Mouse (Mus musculus): ENCODE measurements around the gene Atrnl1. TPM values are rescaled to one million over a fixed set of nuclear protein-coding genes. Genes with fewer than 3 reads are reported as not detected.

Gene Atrnl1
- polyA plus RNA-seq, 1 experiment from 2014 or later, result 27.9 TPM

- ChIA-PET POLR2A (no interaction called here), CTCF (no interaction called here)
- in situ Hi-C loops (cut with MboI; ENCODE audit: low pct_unique_long_range_greater_than_20kb), result no loop called here
Observed at GRCm38 (mm10) chr19:58068114-58068513, 457.3 kb downstream of the Atrnl1 start.

DNA sequence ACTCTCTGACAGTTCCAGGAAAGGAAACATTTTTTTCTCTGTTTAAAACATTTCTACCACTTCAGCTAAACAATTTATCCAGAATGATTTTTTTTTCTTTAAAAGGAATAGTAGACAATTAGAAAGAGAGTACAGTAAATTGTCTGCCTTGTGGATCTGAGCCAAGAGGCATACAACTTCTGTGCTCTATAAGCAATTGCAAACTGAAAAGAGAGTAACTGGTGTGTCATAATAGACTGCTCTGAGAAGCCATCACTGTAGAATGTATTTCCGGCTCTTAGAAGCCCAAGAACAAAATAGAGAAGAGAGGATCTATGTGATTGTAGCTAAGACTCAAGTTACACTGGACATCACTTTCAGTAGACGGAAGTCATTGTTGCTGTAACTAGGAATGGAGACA lies 458.1 kb downstream of the Atrnl1 start:
- TF ChIP-seq CTCF (IDR thresholded peaks at IDR 0.05), result no peak
- in situ Hi-C loops (cut with MboI; ENCODE audit: low pct_unique_long_range_greater_than_20kb), result no loop called here
- ATAC-seq, result no peak
- no peak for DNase-seq (ENCODE audit: low read depth, low spot score)
- CTCF ChIA-PET, result no interaction called here
- POLR2A ChIA-PET, result no interaction called here
- no peaks in the 10 kb centered on the region for H3K27me3 ChIP-seq

More at GRCm38 (mm10) chr19:58068114-58068513, 457.3 kb downstream of the Atrnl1 start:
- no peaks in the 10 kb centered on the region for H3K27me3 ChIP-seq
- DNase-seq (ENCODE audit: low read depth, low spot score) (no peak), ATAC-seq (no peak)
- TF ChIP-seq CTCF (IDR thresholded peaks at IDR 0.05), result no peak

GRCm38 (mm10) chr19:58072404-58072803 lies 461.6 kb downstream of the Atrnl1 start:
- peak; percentile 34 for TF ChIP-seq CTCF (IDR thresholded peaks at IDR 0.05)
- ChIA-PET CTCF (interaction anchor here (1.5 kb wide), 1 partner anchor 43 kb away, joined by 3 read pairs; no protein-coding TSS in a partner anchor), POLR2A (no interaction called here)
- ATAC-seq (no peak), DNase-seq (ENCODE audit: low read depth, low spot score) (no peak)
- in situ Hi-C loops (cut with MboI; ENCODE audit: low pct_unique_long_range_greater_than_20kb), result no loop called here
- H3K27me3 ChIP-seq, result no peaks in the 10 kb centered on the region

GRCm38 (mm10) chr19:58072846-58073245 lies 462.0 kb downstream of the Atrnl1 start:
- DNase-seq (ENCODE audit: low read depth, low spot score) (no peak), ATAC-seq (no peak)
- H3K27me3 ChIP-seq, result no peaks in the 10 kb centered on the region
- CTCF ChIA-PET, result interaction anchor here (0.7 to 1.5 kb wide), 2 partner anchors 43 to 381 kb away, joined by 3 to 4 read pairs; no protein-coding TSS in a partner anchor
- in situ Hi-C loops (cut with MboI; ENCODE audit: low pct_unique_long_range_greater_than_20kb), result no loop called here
- no peak for TF ChIP-seq CTCF (IDR thresholded peaks at IDR 0.05)
- POLR2A ChIA-PET, result no interaction called here

GRCm38 (mm10) chr19:58075252-58075651 lies 464.4 kb downstream of the Atrnl1 start:
- no peak for DNase-seq (ENCODE audit: low read depth, low spot score)
- no peak for TF ChIP-seq CTCF (IDR thresholded peaks at IDR 0.05)
- CTCF ChIA-PET, result interaction anchor here (1.3 to 2.0 kb wide), 2 partner anchors 9 to 20 kb away, joined by 3 to 5 read pairs; no protein-coding TSS in a partner anchor
- no peaks in the 10 kb centered on the region for H3K27me3 ChIP-seq
- POLR2A ChIA-PET, result no interaction called here
- no peak for ATAC-seq
- in situ Hi-C loops (cut with MboI; ENCODE audit: low pct_unique_long_range_greater_than_20kb), result no loop called here

GRCm38 (mm10) chr19:58076961-58077371 lies 466.1 kb downstream of the Atrnl1 start:
- in situ Hi-C loops (cut with MboI; ENCODE audit: low pct_unique_long_range_greater_than_20kb), result no loop called here
- ATAC-seq (no peak), DNase-seq (ENCODE audit: low read depth, low spot score) (no peak)
- no peaks in the 10 kb centered on the region for H3K27me3 ChIP-seq
- POLR2A ChIA-PET, result no interaction called here
- CTCF ChIA-PET, result interaction anchor here (1.3 kb wide), 1 partner anchor 12 kb away, joined by 4 read pairs; no protein-coding TSS in a partner anchor
- no peak for TF ChIP-seq CTCF (IDR thresholded peaks at IDR 0.05)

GRCm38 (mm10) chr19:58077529-58078070 lies 466.8 kb downstream of the Atrnl1 start:
- no peak for DNase-seq (ENCODE audit: low read depth, low spot score)
- no peaks in the 10 kb centered on the region for H3K27me3 ChIP-seq
- in situ Hi-C loops (cut with MboI; ENCODE audit: low pct_unique_long_range_greater_than_20kb), result no loop called here
- POLR2A ChIA-PET, result interaction anchor here (0.7 kb wide), 1 partner anchor 198 kb away, joined by 3 read pairs; no protein-coding TSS in a partner anchor
- TF ChIP-seq CTCF (IDR thresholded peaks at IDR 0.05), result no peak
- CTCF ChIA-PET, result interaction anchor here (1.3 kb wide), 1 partner anchor 11 kb away, joined by 4 read pairs; no protein-coding TSS in a partner anchor
- ATAC-seq, result no peak

DNA sequence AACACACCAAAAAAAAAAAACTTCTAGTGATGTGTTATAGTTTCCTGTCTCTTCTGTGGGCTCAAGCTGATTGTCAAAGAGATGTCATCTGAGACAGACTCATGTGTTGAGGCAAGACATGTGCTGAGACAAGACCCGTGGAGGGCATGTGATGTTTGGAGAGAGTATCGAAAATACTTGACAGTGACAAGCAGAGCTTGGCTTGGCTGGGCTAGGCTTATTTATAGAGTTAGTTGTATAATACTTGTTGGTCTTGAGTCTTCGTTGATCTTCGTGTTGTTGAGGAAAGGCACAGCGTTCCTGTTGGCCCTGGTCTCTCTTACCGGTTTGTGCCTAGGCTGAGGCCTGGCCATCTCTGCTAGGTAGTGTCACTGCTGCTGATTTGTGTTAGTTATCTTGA lies 469.3 kb downstream of the Atrnl1 start:
- no peak for TF ChIP-seq CTCF (IDR thresholded peaks at IDR 0.05)
- DNase-seq (ENCODE audit: low read depth, low spot score), result no peak
- no peaks in the 10 kb centered on the region for H3K27me3 ChIP-seq
- in situ Hi-C loops (cut with MboI; ENCODE audit: low pct_unique_long_range_greater_than_20kb), result no loop called here
- no peak for ATAC-seq
- ChIA-PET CTCF (no interaction called here), POLR2A (no interaction called here)

DNA sequence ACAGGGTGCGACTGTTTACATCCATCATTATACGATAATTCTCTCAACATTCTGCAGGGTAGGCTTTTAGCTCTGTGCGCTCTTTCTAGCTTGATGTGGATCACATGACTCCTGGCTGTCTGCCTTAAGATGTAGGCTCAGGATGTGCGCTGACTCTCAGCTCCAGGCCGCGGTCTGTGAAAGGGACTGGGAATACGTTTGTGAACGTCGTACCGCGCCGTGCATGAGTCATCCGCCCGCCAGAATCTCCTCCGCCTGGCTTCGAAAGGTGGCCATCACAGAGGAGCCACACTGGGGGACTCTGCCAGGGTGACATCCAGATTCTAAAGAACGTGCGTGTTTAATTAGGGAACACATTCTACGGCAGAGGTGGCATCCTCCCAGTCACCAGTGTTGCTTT lies 471.9 kb downstream of the Atrnl1 start:
- TF ChIP-seq CTCF (IDR thresholded peaks at IDR 0.05), result no peak
- no peaks in the 10 kb centered on the region for H3K27me3 ChIP-seq
- DNase-seq (ENCODE audit: low read depth, low spot score), result no peak
- ChIA-PET POLR2A (no interaction called here), CTCF (no interaction called here)
- ATAC-seq, result no peak
- in situ Hi-C loops (cut with MboI; ENCODE audit: low pct_unique_long_range_greater_than_20kb), result no loop called here

- DNase-seq (ENCODE audit: low read depth, low spot score), result no peak
- CTCF ChIA-PET, result interaction anchor here (1.4 kb wide), 1 partner anchor 10 kb away, joined by 3 read pairs; no protein-coding TSS in a partner anchor
- no peaks in the 10 kb centered on the region for H3K27me3 ChIP-seq
- POLR2A ChIA-PET, result no interaction called here
- no peak for ATAC-seq
- in situ Hi-C loops (cut with MboI; ENCODE audit: low pct_unique_long_range_greater_than_20kb), result no loop called here
- no peak for TF ChIP-seq CTCF (IDR thresholded peaks at IDR 0.05)
Observed at GRCm38 (mm10) chr19:58084826-58085225, 474.0 kb downstream of the Atrnl1 start.

DNA sequence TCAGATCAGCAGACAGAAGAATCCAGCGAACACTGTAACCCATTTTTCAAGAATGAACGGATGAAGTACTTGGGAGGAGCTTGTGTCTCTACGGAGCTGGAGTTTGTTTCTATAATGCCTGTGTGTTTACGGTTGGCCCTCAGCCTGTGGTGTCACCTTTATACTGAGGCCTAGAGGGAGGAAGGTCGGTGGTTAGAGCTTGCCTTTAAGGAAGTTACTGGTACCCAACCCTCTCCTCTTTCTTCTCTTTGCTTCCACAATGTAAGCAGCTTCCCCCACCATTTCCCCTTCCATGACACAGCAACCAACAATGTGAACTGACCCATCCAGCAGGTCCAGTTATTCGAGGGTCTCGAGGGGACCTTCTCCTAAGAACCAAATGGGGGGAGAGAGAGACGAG lies 475.9 kb downstream of the Atrnl1 start:
- in situ Hi-C loops (cut with MboI; ENCODE audit: low pct_unique_long_range_greater_than_20kb), result no loop called here
- ChIA-PET POLR2A (interaction anchor here (1.1 kb wide), 1 partner anchor 10 kb away, joined by 3 read pairs; no protein-coding TSS in a partner anchor), CTCF (interaction anchor here (0.8 kb wide), 1 partner anchor 420 kb away, joined by 3 read pairs; no protein-coding TSS in a partner anchor)
- DNase-seq (ENCODE audit: low read depth, low spot score) (no peak), ATAC-seq (no peak)
- no peak for TF ChIP-seq CTCF (IDR thresholded peaks at IDR 0.05)
- no peaks in the 10 kb centered on the region for H3K27me3 ChIP-seq

All from Patski (cell line).